Mouse (Mus musculus) stomach, postnatal 0 days (tissue): ENCODE measurements around the gene Palmd. TPM values are rescaled to one million over a fixed set of nuclear protein-coding genes. Genes with fewer than 3 reads are reported as not detected.

Source experiments
- ATAC-seq: fragments of 200-750 bp; cut with Nextera tagmentation; 2 replicates; pipeline ENCODE4 v1.8.0; 2017; ENCODE audit not compliant: low FRiP score, low TSS enrichment
- DNase-seq: peaks from one replicate; pipeline ENCODE4 v3.0.0-alpha.2; 2016; ENCODE audit warnings: low spot score
- H3K27ac ChIP-seq: fragments of 300-500 bp; sonication (generic); replicated peaks from 2 replicates; pipeline ENCODE4 v1.5.1; 2014; ENCODE audit warnings: mild to moderate bottlenecking, control low read depth
- H3K27me3 ChIP-seq: fragments of 300-500 bp; sonication (generic); 2 replicates; pipeline ENCODE4 v1.6.1; 2014; ENCODE audit warnings: low read length; ENCODE audit not compliant: control insufficient read depth, insufficient read depth
- H3K36me3 ChIP-seq: fragments of 300-500 bp; sonication (generic); 2 replicates; pipeline ENCODE4 v1.6.1; 2014; ENCODE audit warnings: low read length, mixed read lengths; ENCODE audit not compliant: control insufficient read depth, insufficient read depth
- H3K4me1 ChIP-seq: fragments of 300-500 bp; sonication (generic); replicated peaks from 2 replicates; pipeline ENCODE4 v1.6.1; 2014; ENCODE audit warnings: antibody characterized with exemption; ENCODE audit not compliant: control insufficient read depth, insufficient read depth
- H3K4me2 ChIP-seq: fragments of 300-500 bp; sonication (generic); replicated peaks from 2 replicates; pipeline ENCODE4 v1.6.1; 2014; ENCODE audit warnings: low read depth, mild to moderate bottlenecking, control low read depth, moderate library complexity
- H3K4me3 ChIP-seq: fragments of 300-500 bp; sonication (generic); 2 replicates; pipeline ENCODE4 v1.5.1; 2014; ENCODE audit warnings: low read depth, low read length, control low read depth
- H3K9ac ChIP-seq: fragments of 300-500 bp; sonication (generic); 2 replicates; pipeline ENCODE4 v1.6.1; 2014; ENCODE audit warnings: mild to moderate bottlenecking, low read length, control low read depth, mixed read lengths
- H3K9me3 ChIP-seq: fragments of 300-500 bp; sonication (generic); 2 replicates; pipeline ENCODE4 v1.6.1; 2016; ENCODE audit warnings: low read length; ENCODE audit not compliant: control insufficient read depth
- CTCF ChIP-seq: IDR thresholded peaks from 2 replicates; pipeline ENCODE4 v1.5.1; 2016; ENCODE audit warnings: antibody characterized with exemption, low read depth, mild to moderate bottlenecking, moderate library complexity
- EP300 ChIP-seq: optimal IDR thresholded peaks from 2 replicates; pipeline ENCODE3; 2016; ENCODE audit warnings: antibody characterized with exemption
- WGBS: fragments of 180-500 bp; shearing (Covaris S2); extraction: QIAGEN DNeasy Blood & Tissue Kit; methylation state at CpG from one replicate; pipeline ENCODE4 v1.1.7; 2014; 5-methylcytosine and 5-hydroxymethylcytosine counted together
- polyA plus RNA-seq: library from polyadenylated mRNA; unstranded; fragments of >200 nt; fragmentation: Nextera tagmentation; extraction: Ambion mirVana; gene quantifications from 2 replicates; pipeline ENCODE4 v1.2.1, GENCODE M21; 2015

Palmd gene
- 6.4 and 7.6 TPM in 2 replicates for polyA plus RNA-seq

DNA sequence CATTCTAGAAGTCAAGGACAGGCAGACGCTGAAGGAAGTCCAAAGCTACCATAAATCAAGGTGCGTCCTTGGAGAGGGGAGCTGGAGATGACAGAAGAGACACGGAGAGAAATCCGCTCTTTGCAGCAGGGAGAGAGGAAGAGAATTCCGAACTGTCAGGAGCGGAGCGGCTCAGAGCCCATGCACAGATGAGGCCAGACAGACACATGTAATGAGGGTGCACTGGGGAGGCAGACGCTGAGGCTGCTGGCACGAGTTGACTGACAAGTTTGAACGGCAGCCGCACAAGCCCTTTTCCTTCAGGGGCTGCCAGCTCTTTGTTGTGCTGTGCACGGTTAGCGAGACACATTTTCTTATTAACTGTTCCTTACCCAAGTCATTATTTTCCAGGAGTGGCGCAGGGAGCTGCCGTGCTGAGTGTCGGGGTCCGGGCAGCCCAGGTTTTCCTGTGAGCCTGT is at the start of gene Palmd:
TSS of gene Palmd (minus strand) at position 448 of the 458 bp plus-strand sequence.
- H3K4me1 ChIP-seq, result peaks cover 2% of the 10 kb centered on the region; the same call in 1 of the 2 replicates
- DNase-seq (peak; percentile 39), ATAC-seq (peak; percentile 66)
- no peaks in the 10 kb centered on the region for H3K9me3 ChIP-seq
- peak within 1 kb of the TSS; percentile 65; the same call in 1 of the 2 replicates for H3K27ac ChIP-seq
- H3K9ac ChIP-seq, result peak within 1 kb of the TSS; percentile 58
- peak within 1 kb of the TSS; percentile 43 for H3K4me3 ChIP-seq
- H3K36me3 ChIP-seq, result no peaks in the 10 kb centered on the region
- H3K27me3 ChIP-seq, result no peaks in the 10 kb centered on the region
- no peak for TF ChIP-seq CTCF
- TF ChIP-seq EP300, result no peak
- WGBS, result 5% methylated on average over 17 of the region's 17 CpGs
- H3K4me2 ChIP-seq, result peak within 1 kb of the TSS; percentile 60

DNA sequence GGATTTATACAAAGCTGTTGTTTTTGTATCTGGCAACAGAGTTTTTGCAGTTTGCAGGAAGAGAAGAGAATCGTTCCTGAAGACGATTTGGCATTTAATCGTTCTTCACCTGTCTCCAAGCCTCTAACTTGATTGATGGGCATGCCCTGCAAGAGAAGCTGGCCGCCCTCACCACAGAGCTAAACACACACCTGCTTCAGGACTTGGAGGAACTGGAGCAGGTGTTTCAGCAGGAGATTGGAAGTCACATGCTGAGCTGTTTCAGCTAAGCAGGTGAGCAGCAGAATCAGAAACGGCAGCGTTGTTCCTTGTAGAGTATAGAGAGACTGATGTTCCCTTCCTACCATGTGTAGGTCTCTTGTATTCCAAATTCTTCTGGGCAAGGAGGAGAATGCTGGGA is 41.4 kb upstream of the Palmd start:
- Histone ChIP-seq H3K4me2 (no peak overlapping the region), H3K27me3 (no peaks in the 10 kb centered on the region), H3K9me3 (no peaks in the 10 kb centered on the region), H3K36me3 (no peaks in the 10 kb centered on the region), H3K27ac (no peak overlapping the region), H3K4me1 (no peaks in the 10 kb centered on the region), H3K9ac (no peak overlapping the region), H3K4me3 (no peak overlapping the region)
- TF ChIP-seq EP300 (no peak), CTCF (no peak)
- 36% methylated on average over 6 of the region's 6 CpGs for WGBS
- no peak for DNase-seq
- ATAC-seq, result no peak

DNA sequence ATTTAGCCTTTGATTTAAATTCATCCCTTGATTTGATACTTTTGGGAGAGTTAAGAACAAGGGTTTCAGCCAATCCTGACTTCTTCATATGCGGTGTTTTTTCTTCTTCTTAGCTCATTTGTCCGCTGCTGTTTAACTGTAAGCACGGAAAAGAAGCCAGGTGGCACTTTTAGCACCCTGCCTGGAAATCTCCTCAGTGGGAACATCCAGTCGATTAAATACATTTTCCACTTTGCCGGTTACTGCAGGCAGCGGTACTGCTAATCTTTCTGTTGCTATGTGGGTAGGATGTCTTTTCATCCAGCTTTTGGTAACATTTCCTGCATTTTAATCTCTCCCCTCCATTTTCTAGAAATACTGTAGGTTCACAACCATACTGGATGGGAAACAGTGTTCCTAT is 38.6 kb upstream of the Palmd start:
- H3K4me3 ChIP-seq, result no peak overlapping the region
- H3K4me1 ChIP-seq, result no peaks in the 10 kb centered on the region
- no peak overlapping the region for H3K9ac ChIP-seq
- no peak for DNase-seq
- no peak overlapping the region for H3K4me2 ChIP-seq
- TF ChIP-seq CTCF (no peak), EP300 (no peak)
- WGBS, result 69% methylated on average over 6 of the region's 6 CpGs
- no peak overlapping the region for H3K27ac ChIP-seq
- H3K9me3 ChIP-seq, result no peaks in the 10 kb centered on the region
- H3K36me3 ChIP-seq, result no peaks in the 10 kb centered on the region
- no peak for ATAC-seq
- no peaks in the 10 kb centered on the region for H3K27me3 ChIP-seq

DNA sequence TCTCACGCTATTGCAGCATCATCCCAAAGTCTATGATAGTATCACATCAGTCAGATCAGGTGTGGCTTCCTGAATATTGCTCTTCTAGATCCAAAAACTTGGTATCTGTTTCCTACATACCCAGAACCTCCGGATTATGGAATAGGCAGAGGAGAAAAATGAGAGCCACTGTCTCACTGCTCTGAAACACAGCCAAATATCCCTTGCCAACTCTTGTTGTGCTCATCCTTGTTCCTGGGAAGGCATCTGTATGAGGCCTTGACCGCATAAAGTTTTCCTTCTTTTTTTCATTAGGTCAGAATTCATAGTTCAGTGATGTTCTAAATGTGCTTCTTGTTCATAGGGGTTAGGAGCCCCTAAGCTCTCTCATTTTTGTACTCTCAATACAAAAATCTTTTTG is 37.8 kb upstream of the Palmd start:
- Histone ChIP-seq H3K27ac (no peak overlapping the region), H3K9me3 (no peaks in the 10 kb centered on the region), H3K4me2 (no peak overlapping the region), H3K36me3 (no peaks in the 10 kb centered on the region), H3K9ac (no peak overlapping the region), H3K4me3 (no peak overlapping the region), H3K4me1 (no peaks in the 10 kb centered on the region), H3K27me3 (no peaks in the 10 kb centered on the region)
- DNase-seq (no peak), ATAC-seq (no peak)
- no peak for TF ChIP-seq EP300
- no peak for TF ChIP-seq CTCF
- 87% methylated on average over 3 of the region's 3 CpGs for WGBS

DNA sequence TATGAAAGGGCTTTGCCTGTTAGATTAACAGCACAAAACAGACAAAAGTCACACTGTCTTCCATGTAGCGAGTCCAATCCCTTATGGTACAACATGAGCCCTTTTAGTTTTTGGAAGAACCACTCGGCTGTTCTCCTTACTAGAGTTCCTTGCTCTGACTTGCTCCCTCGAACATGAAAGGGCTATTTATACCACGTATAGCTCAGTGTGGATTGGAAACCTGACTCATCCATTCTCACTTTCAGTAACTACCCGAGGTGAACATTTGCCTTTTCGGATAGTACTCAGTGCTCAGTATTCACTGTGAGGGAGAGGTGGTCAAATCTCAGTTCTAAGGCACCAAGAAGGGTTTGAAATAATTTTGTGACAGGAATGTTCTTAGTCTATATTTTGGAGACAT is 34.6 kb upstream of the Palmd start:
- H3K27me3 ChIP-seq, result no peaks in the 10 kb centered on the region
- no peak overlapping the region for H3K4me2 ChIP-seq
- H3K4me1 ChIP-seq, result no peaks in the 10 kb centered on the region
- WGBS, result 57% methylated on average over 6 of the region's 6 CpGs
- DNase-seq (no peak), ATAC-seq (no peak)
- H3K4me3 ChIP-seq, result no peak overlapping the region
- H3K27ac ChIP-seq, result no peak overlapping the region
- TF ChIP-seq CTCF (no peak), EP300 (no peak)
- no peaks in the 10 kb centered on the region for H3K36me3 ChIP-seq
- H3K9ac ChIP-seq, result no peak overlapping the region
- H3K9me3 ChIP-seq, result no peaks in the 10 kb centered on the region

DNA sequence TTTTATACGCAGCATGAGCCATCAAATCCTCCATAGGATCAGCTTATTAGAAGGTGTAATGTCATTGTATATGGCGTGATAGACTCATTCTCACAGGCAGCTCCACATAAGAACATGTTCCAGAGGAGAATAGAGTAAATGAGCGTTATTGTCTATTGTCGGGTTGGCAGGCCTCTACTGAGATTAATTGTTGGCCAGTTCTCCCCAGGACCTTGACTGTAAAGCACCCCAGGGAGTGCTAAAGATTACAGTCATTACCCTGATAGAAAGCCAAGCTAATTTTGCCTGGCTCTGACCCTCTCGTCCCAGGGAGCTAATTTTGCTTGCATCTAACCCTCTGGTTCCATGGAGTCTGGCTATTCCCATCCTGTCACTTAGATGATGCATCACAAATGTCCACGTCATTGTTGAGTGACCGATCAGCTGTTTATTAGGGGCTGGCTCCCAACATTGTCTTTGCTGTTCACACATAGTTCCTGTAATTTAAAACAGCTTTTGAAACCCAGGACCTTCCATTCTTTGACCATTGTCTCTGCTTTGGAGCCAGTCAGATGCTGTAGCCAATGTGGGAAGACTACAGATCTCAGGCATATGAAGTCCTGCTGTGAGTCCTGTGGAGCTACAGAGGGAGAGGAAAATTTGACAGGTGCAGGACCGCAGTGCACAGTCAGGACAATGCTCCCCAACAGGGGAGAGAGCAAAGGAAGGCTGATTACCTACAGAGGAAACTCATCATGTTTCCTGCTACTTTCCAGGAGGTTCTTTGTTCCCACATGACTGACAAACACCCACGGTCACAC is 33.1 kb upstream of the Palmd start:
- ATAC-seq (no peak), DNase-seq (no peak)
- H3K36me3 ChIP-seq, result no peaks in the 10 kb centered on the region

More for the DNA sequence above, 33.1 kb upstream of the Palmd start:
- H3K4me3 ChIP-seq, result no peak overlapping the region
- no peaks in the 10 kb centered on the region for H3K9me3 ChIP-seq
- H3K4me1 ChIP-seq, result no peaks in the 10 kb centered on the region
- TF ChIP-seq CTCF (no peak), EP300 (no peak)
- no peak overlapping the region for H3K4me2 ChIP-seq
- WGBS, result 65% methylated on average over 9 of the region's 9 CpGs
- no peaks in the 10 kb centered on the region for H3K27me3 ChIP-seq
- no peak overlapping the region for H3K27ac ChIP-seq
- no peak overlapping the region for H3K9ac ChIP-seq
